Mouse (Mus musculus): ENCODE measurements around the gene Pcbp3.

Gene Pcbp3

DNA sequence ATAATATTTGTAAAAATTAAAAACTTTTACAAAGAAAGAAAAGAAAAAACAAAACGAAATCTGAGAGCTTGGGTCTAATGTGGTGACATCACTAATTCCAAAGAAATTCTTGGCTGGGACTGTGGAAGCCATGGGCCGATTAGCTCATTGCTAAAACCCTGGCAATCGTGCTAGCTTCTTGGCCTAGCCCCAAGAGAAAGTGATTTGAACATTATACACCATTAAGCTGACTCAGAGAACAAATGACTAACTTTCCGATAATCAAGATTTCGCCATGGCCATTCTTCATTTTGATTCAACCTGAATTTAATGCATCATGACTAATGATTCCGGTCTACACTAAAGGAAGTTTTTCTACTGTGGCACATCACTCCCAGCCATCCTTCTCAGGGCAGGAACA is 30.6 kb downstream of the Pcbp3 start:
- no peak for DNase-seq (ENCODE audit: low spot score in 2 of 2)

DNA sequence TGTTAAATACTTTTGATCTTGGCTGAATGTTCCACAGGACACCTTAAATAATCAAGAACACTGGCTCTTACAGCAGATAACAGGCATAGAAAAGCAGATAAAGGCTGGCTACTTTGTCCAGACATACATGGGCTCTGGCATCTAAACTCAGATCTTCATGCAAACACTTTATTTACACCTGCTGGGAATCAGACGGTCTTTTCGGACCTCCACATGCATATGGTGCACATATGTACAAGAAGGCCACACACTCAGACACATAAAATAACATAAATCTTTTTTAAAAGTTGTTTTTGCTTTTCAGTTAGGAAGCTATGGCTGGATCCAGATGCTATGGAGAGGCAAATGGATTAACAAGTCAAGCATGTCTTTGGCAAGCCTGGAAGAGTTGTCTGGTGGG is 37.2 kb downstream of the Pcbp3 start:
- DNase-seq (ENCODE audit: low spot score in 2 of 2): no peak

DNA sequence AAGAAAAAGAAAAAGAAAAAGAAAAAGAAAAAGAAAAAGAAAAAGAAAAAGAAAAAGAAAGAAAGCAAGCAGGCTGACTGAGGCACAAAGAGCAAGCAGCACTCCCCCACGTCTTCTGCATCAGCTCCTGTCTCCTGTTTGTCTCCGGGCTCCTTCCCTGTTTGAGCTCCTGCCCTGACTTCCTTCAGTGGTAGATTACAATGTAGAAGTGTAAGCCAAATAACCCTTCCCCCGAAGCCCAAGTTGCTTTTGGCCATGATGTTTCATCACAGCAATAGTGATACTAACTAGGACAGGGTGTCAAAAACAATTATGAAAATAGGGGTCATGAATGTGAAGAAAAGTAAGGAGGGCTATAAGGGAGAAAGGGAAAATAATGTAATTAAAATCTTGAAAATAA is 43.6 kb downstream of the Pcbp3 start:
- DNase-seq (ENCODE audit: low spot score in 2 of 2): no peak

DNA sequence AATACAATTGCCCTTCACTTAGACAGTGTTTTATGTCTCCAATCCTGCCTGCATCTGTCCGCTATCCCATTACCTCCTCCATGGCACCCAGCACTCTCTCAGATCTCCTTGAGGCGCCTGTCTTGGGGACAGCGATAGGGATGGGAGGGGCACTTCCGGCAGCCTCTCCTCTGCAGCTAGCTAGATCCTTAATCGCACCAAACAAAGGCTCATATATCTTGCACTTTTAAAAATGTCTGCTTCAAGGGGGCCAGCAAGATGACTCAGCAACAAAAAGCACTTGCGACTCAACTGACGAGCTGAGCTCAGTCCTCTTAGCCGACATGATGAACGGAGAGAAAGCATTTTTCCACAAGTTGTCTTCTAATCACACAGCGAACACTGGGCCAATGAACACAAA is 55.3 kb downstream of the Pcbp3 start:
- DNase-seq (ENCODE audit: low spot score in 2 of 2): no peak

DNA sequence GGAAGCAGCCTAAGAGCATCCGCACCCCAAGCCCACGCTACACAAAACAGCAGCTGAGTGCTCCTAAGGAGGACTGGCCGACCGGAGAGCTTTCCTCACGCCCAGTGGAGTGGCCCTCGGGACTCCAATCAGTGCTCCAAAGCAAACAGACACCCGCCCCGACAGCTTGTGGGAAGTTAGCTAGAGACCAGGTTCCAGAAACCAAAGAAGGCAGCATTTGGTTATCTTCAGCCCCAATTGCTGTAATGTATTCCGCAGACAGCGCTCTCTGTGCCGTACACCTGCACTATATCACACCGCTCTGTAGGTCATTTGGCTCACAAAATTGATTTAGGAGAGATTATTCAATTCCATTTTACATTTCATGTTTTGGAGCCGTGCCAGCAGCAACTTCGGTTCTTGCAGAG is 55.7 kb downstream of the Pcbp3 start:
- no peak for DNase-seq (ENCODE audit: low spot score in 2 of 2)

DNA sequence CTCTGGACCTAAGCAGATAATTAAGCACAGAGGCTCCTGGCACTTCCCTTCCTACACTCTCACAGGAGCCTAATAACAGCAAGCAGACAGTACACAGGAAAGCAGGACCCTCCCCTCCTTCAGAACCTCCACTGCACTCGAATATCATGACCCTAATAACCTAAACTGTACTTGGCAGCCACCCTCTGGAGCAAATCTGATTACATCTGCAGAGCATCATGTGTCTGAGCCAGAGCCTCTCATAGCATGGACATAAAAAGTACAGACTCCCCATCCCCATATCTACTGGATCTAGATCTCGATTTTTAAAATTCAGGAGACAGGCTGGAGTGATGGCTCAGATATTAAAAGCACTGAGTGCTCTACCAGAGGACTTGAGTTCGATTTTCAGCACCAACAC is 58.0 kb downstream of the Pcbp3 start:
- no peak for DNase-seq (ENCODE audit: low spot score in 2 of 2)

DNA sequence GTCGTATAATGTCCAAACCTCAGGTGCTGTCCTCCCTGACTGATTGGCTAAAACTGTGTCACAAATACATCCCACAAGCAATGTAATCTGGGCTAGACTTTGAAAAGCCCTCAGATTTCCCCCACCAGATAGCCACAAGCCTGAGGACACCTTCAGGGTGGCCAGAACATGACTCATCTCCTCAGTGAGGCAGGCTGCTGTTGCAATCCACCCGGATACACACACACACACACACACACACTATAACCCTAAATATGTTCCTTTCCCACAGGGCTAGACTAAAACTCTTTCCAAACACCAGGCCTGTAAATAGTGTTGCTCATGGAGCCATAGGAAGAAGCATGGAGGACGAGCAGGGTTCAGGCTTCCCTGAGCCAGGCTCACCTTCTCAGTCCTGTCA is 58.6 kb downstream of the Pcbp3 start:
- DNase-seq (ENCODE audit: low spot score in 2 of 2): no peak

DNA sequence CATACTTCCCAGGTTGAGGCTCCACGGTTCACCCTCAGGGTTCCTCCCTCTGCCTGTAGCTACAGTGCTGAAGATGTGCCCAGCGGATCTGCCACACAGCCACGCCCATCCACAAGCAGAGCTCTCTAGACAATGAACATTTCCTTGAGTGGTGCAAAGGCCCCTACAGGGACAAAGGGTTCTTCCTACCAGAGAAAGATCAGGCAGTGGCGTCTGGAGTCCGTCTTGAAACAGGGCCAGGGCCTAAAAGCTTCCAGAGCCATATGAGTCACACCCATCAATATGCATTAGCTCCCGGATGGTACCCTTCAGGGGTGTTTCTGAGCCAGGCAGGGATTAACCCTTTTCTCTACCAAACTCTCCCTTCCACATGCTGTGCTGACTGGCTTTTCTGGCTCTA is 59.1 kb downstream of the Pcbp3 start:
- no peak for DNase-seq (ENCODE audit: low spot score in 2 of 2)

DNA sequence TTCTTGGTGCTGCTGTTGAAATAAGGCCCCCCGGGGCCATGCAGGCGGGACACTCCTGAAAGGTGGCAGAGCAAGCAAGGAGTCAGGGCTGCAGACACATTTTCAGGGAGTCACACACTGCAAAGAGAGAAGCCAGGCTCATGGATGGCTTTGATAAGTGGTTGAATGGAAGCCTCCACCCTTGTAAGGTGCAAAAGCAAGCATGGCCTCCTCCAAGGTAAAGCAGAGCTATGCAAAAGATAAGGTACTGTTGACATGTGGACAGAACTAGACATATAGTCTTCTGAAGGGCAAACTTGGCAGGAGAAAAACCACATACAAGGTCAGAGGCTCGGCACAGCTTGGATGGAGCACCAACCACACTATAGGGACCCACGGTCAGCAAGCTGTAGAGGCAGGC is 63.3 kb downstream of the Pcbp3 start:
- DNase-seq (ENCODE audit: low spot score in 2 of 2): no peak

DNA sequence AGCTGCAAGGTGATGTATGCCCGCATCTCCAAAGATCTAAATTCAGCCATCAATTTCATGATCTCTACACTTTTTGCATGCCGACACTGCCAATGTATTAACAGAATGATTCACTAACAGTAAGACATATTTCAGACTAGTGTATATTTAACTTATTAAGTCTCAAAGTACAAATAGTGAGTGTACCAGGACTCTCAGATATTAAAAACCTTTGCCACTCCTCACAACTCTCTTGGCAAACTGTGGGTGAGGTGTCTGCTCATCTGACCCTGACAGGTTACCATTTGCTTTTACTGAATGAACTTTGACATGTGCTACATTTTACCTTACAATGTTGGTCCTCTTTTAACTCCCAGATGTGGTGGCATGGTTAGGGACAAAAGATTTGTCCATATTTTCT is 70.2 kb downstream of the Pcbp3 start:
- DNase-seq (ENCODE audit: low spot score in 2 of 2): no peak

DNA sequence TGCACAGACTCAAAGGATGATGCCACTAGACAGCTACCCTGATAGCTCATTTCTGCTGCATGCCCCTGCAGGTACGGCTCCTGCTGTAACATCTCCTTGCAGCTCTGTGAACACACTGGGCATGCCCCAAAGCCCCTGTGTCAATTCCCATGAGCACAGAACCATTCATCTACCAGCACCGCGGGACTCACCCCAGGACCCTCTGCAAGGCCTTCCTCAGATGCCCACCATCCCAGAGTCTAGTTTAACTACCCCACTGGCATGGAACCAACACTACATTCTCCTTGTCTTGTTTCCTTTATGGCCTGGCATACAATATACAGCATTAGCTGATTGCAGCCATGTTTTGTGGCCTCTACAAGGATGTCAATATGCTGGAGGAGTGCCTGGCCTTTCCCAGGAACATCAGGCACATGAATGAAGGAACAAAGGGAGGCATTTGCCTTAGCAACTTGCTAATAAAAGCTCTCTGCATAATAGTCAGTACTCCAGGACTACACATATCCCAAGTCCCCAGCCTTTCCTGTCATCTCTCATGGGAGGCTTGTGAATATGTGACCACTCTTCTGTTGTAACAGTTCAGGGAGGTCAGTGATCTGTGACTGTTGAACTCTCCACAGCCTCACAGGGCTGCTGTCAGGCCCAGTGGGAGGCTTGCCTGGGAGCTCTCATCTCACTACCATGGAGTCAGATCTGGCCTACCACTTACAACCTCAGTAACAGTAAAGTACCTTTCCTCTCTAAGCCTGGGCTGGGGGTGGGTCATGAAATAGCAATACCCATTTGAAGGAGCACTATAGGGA is 78.0 kb downstream of the Pcbp3 start:
- DNase-seq (ENCODE audit: low spot score in 2 of 2): no peak

DNA sequence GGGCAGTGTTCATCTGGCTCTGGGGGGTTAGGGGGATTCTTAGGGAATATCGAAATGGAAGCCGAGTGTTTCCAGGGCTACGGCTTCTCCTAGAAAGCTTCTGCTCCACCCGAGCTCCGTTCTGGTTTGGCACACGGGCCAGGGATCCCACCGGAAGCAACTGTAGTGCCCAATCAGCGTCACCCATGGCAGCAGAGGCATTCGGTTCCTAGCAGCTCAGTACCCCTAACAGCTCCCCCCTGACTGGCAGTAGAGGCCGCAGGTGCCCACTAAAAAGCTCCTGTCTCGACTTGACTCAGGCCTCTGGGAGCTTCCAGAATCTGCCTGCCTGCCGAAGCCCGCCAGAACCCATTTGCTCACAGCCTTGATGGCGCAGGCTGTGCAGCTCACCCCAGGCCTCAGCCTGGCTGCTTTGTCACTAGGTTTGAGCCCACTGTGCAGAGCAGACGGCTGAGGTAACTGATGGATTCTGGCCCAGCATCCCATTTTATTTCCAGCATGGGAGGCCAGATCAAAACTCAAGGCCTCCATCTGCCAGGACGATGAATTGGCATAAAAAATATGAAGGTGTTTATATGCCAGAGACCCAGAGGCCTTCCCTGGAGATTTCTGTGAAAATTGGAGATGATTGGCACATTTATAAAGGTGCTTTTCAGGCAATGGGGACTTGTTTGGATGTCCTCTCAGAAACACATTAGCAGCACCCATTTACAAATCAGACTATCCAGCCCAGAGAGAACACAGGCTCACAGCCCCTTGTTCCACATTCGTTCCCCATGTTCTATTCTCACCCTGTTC is 78.8 kb downstream of the Pcbp3 start:
- no peak for DNase-seq (ENCODE audit: low spot score in 2 of 2)

DNA sequence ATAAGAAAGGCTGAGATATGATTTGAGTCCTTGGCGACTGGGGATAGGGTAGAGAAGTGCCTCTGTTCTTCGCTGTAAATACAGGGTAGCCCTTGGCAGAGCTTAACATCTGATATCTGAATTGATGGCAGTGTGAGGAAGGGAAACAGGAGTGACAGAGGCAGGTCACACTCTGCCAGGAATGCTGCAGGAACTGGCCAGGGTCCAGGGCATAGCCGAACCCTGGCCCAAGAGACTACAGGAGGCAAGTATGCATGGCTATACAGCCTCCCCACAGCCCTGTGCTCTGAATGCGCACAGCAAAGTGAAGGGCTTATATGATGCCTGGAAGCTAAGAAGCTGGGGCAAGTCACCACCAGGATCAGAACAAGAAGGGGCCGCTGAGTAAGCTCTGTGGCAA is 79.8 kb downstream of the Pcbp3 start:
- DNase-seq (ENCODE audit: low spot score in 2 of 2): no peak

DNA sequence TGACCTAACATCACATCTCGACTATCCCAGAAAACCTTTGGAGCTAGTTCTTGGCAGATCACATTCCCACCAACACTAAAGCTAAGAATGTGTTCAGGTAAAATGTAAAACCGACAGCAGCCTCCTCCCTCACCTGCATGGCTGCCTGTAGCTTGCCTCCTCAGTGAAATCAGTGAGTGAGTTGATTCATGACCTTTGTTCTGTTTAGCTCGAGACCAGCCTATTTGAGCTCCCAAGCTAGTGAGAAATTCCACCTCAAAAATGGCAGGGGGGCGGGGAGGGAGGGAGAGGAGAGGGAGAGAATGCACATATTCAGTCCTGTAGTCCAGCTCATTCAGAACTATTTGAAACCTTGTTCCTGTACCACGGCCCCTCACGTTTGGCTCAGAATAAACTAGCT is 86.4 kb downstream of the Pcbp3 start:
- DNase-seq (ENCODE audit: low spot score in 2 of 2): no peak

DNA sequence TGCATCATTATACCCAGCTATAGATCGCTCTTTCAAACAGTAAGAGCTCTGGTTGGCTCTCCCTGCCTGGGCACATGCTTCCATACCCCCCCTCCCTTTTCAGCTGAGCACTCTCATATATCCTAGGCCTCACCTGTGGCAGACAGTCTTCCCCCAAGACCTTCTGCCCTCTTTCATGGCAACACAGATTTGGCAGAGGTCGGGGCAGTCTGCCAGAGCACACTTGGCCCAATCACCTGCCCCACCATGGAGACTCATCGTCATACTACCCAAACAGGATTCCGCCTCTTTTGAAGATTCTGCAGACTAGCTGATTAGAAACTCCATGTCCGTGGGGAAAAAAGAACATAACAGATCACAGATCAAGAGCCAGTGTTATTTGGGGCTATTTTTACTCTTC is 86.8 kb downstream of the Pcbp3 start:
- no peak for DNase-seq (ENCODE audit: low spot score in 2 of 2)

DNA sequence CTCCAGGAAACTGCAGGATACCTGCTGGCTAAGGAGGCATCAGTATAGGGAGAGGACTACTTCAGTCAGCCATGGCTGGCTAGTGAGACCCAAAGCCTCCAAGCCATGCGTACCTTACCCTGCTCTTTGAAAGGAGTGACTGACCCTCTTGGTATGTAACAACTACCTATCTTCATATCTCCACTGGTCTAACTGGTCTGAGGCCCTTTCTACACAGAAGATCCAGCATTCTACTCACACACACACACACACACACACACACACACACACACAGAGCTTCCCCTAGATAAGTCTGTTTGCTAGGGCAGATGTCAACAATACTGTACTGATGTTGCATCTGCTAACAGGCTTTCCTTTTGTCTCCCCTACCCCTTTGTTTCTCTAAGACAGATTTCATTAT is 87.3 kb downstream of the Pcbp3 start:
- DNase-seq (ENCODE audit: low spot score in 2 of 2): no peak

DNA sequence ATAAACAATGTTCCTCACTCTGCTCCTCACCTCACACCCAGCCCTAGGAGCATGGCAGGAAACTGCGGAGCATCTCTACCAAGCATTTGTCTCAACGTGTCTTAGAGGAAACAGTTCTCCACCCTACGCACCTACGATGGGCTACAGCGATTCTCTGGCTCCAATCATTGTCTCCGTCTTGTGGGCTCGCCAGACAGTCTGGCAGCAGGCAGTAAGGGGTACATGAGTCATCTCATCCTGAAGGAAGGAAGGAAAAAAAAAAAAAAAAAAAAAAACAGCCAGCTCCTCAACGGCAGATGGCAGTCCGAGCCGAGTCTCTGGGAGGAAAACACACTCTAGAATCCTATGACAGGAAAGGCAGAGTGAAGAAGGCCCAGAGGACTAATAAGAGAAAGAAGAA is 87.7 kb downstream of the Pcbp3 start:
- DNase-seq (ENCODE audit: low spot score in 2 of 2): no peak

DNA sequence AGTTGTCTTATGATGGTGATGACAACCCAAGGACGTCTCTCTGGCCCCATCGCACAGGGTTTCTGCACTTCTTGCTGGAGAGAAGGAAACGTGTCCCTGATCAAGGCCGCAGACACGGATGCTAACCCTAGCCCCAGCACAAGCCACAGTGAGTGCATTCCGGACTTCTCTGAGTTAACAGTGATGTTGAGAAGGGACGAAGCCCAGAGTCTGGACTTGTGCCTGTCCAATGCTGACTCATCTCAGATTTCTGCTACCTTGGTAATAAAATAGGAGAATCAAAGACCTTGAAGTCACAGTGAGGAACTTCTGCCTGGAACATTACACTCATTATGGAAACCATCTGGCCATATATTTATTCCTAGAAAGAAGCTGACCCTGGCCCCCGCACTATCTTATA is 89.0 kb downstream of the Pcbp3 start:
- no peak for DNase-seq (ENCODE audit: low spot score in 2 of 2)

DNA sequence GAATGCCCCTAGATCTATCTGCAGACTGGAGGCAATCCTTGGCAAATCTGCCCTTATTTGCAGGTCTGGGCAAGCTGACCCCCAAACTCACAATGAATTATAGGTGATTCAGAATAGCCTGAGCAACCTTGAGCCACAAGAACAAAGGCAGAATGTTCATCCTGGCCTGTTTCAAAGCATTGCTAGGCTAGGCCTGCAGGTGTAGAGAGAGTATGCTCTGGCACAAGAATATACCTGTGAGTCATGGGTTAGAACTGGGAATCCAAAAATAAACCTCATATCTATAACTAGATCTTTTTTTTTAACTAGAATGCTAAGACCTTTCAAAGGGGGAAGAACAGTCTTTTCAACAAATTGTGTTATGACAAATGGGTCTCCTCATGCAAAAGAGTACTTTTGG is 95.8 kb downstream of the Pcbp3 start:
- no peak for DNase-seq (ENCODE audit: low spot score in 2 of 2)

DNA sequence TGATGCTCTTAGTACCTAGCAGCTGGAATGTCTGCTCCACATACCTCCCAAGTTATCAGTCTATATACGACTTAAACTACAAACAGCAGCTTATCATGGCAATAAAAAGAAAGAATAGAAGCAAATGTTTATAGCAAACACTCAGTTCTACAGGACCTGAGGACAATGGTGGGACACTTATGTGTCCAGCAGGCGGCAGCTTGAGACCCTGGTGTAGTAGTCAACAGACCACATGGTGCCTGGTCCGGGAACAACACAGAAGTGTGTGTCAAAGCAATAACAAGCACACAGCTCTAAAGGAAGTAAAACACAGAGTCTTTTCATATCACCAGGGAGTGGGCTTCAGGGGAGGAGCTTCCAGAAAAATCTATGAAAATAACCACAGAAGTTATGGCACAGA is 100.7 kb downstream of the Pcbp3 start:
- DNase-seq (ENCODE audit: low spot score in 2 of 2): no peak

DNA sequence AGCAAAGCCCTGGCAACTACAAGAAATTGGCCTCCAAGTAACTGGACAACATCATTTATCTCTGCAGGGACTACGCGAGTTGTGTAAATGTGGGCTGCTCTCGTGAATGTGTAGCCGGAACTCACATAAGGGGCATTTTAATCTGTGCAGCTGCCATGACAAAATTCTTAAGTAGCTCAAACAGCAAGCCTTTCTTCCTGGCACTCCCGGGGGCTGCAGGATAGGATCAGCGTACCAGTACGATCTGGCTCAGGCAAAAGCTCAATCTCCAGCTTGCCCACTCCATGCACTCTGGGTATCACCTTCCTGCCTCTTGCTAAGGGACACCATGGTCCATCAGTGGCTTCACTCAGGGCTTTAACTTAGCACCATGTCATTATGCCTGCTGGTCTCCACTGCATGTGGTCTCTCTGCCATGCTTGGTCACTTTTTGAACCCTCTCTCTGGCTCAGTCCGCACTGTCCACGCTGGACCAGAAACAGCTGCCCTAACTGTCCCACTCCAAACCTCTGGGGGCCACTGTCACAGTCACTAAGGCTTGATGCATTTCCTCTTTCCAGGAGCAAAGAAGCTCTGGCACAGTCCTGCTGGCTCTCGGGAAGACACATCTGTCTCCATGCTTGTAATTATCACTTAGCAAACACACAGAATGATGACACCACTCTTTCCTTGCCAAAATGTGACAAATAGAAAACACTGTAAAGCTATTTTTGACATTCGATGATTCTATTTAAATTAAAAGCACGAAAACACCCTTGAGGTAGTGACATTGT is 102.1 kb downstream of the Pcbp3 start:
- no peak for DNase-seq (ENCODE audit: low spot score in 2 of 2)

DNA sequence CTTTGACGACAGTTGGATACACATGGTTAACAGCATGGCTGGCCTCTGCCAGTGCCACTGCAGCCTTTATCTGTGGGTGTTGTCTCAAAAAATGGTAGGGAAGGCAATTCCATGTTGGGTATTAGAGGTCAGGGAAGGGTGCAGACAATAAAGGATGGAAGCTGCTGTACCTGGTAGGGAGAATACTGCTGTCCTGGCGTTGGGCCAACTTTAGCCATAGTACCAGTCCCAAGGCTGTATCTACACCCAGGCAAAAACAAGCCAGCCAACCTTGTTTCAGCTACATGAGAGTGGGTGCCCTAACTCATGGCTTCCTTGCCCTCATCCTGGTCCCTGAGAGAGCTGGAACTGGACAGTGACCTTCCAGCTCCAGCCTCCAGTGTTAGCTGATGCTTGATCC is 103.8 kb downstream of the Pcbp3 start:
- DNase-seq (ENCODE audit: low spot score in 2 of 2): no peak

DNA sequence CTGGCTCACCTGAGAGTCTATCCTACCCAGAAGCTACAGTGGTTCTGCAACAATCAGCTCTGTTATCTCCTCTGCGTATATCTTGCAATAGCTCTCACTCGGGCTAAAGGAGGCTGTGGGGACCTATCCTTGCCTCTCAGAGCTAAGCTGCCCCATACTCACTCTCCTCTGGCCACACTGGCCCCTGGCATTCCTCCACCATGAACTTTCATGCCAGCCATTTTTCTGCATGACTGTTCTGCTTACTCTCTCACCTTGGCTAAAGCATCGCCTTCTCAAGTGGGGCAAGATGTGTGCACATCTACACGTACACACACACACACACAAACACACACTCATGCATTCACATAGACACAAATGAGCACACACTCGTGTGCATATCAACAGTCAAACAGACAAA is 115.2 kb downstream of the Pcbp3 start:
- no peak for DNase-seq (ENCODE audit: low spot score in 2 of 2)

All from frontal cortex, postnatal 14 days (tissue).